Mouse (Mus musculus) embryonic facial prominence, embryonic 14.5 days (tissue): Measurements from ENCODE around the gene Kctd15. TPM values are rescaled to one million over a fixed set of nuclear protein-coding genes. Genes with fewer than 3 reads are reported as not detected.

Source experiments
- polyA plus RNA-seq: library from polyadenylated mRNA; unstranded; fragments of >200 nt; fragmentation: Nextera tagmentation; extraction: Ambion mirVana; gene quantifications from 2 replicates; pipeline ENCODE4 v1.2.1, GENCODE M21; 2014

The Kctd15 gene
- polyA plus RNA-seq, 1 experiment from 2014 or later, result 13.7 TPM

Other genes starting within 250 kb of the Kctd15 start
- 5.3 and 6.4 TPM in 2 replicates for gene Chst8, start 156.0 kb upstream of the Kctd15 start, polyA plus RNA-seq